Mouse (Mus musculus) cortical plate, adult 2 months (tissue): Measurements from ENCODE around the gene Zswim2.

Experiments
- CTCF ChIP-seq: fragments of 200-500 bp; IDR thresholded peaks from 2 replicates; pipeline ENCODE4 v1.5.1; 2011; ENCODE audit warnings: mild to moderate bottlenecking, control low read depth, low read length; ENCODE audit not compliant: insufficient read depth; ENCODE audit errors: extremely low read depth
- POLR2A ChIP-seq: fragments of 200-500 bp; IDR thresholded peaks from 2 replicates; pipeline ENCODE4 v1.6.1; 2011; ENCODE audit warnings: mild to moderate bottlenecking, low read length, control low read depth; ENCODE audit not compliant: insufficient read depth; ENCODE audit errors: extremely low read depth

DNA sequence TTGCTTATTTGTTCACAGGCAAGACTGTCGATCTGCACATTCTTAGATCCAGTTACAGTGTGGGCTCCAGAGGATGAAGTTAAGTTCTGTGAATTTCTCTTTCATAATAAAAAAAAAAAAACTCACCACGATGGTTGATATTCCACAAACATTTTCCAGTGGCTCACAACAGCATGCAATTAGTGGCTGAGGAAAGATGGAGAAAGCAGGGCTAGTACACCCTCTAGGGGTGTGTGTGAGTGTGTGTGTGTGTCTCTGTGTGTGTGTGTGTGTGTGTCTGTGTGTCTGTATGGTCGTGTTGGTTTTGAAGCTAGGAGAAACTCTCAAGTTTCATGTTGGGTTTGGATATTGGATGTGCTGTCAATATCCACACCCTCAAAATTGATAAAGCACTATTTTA lies 350 bp upstream of the Zswim2 start:
- no peak for TF ChIP-seq CTCF
- no peak for TF ChIP-seq POLR2A
